Mouse (Mus musculus) heart, postnatal 25 days (tissue): ENCODE measurements around the gene Tmem214. TPM values are rescaled to one million over a fixed set of nuclear protein-coding genes. Genes with fewer than 3 reads are reported as not detected.
A peak's percentile ranks its signal among the peaks of the same experiment; 100 is the strongest.
"Not testable (repeated sequence)": the region's sequence is repeated elsewhere in the genome, so short reads cannot be mapped to it uniquely, and the experiment has no call there.

ENCODE experiments used
- DNase-seq: peaks from one replicate; pipeline ENCODE4 v3.0.0; 2022; ENCODE audit warnings: low spot score
- intact Hi-C: fragments of 180-260 bp; cut with DNase I; formaldehyde crosslinking; loops from one replicate; pipeline ENCODE4 v1.15.1; 2025
- total RNA-seq, 2 experiments: library from RNA; stranded (reverse); gene quantifications; 2 replicates each; pipeline ENCODE4 v1.2.3; 2021

The Tmem214 gene
- total RNA-seq, 2 experiments from 2014 or later = 36.5 to 39.1 TPM

- no peak for DNase-seq
- intact Hi-C loops = loop anchor here (1.0 kb wide), 1 partner anchor 18 kb away; the partner anchor contains the start of gene Agbl5
Measured at GRCm38 (mm10) chr5:30870131-30870406, 2.3 kb downstream of the Tmem214 start.

GRCm38 (mm10) chr5:30872574-30872973 is 4.8 kb downstream of the Tmem214 start:
- no peak for DNase-seq
- intact Hi-C loops = no loop called here

- intact Hi-C loops = no loop called here
- no peak for DNase-seq
Measured at GRCm38 (mm10) chr5:30874365-30874764, 6.6 kb downstream of the Tmem214 start.

GRCm38 (mm10) chr5:30878616-30879015 is 10.8 kb downstream of the Tmem214 start:
- DNase-seq = no peak
- intact Hi-C loops = no loop called here

GRCm38 (mm10) chr5:30879347-30879943 is 11.6 kb downstream of the Tmem214 start:
- DNase-seq = no peak
- intact Hi-C loops = no loop called here

- DNase-seq, intact Hi-C loops: not testable (repeated sequence)
Measured at GRCm38 (mm10) chr5:30881839-30882238, 14.0 kb downstream of the Tmem214 start.

GRCm38 (mm10) chr5:30886209-30886608 is 18.4 kb downstream of the Tmem214 start:
- intact Hi-C loops = no loop called here
- DNase-seq = no peak

GRCm38 (mm10) chr5:30886731-30887130 is 18.9 kb downstream of the Tmem214 start:
- intact Hi-C loops = no loop called here
- DNase-seq = no peak

- DNase-seq = peak; percentile 51
- intact Hi-C loops = no loop called here
Measured at GRCm38 (mm10) chr5:30887331-30887761, 19.5 kb downstream of the Tmem214 start.

- intact Hi-C loops = loop anchor here (1.0 to 2.0 kb wide), 2 partner anchors 18 to 19 kb away; partner anchors contain the start of gene Ost4
- DNase-seq = peak; percentile 86
Measured at GRCm38 (mm10) chr5:30887858-30888336, 20.1 kb downstream of the Tmem214 start.

GRCm38 (mm10) chr5:30888337-30889087 is 20.7 kb downstream of the Tmem214 start, which contains the start of gene Agbl5:
Gene Agbl5, plus strand, starts transcription at chr5:30888694.
- intact Hi-C loops = loop anchor here (1.0 to 2.0 kb wide), 2 partner anchors 18 kb away; partner anchors contain the start of gene Ost4
- peak; percentile 88 for DNase-seq

- no peak for DNase-seq
- intact Hi-C loops = loop anchor here (2.0 kb wide), 1 partner anchor 18 kb away; the partner anchor contains the start of gene Ost4
Measured at GRCm38 (mm10) chr5:30889088-30889754, 21.4 kb downstream of the Tmem214 start.

GRCm38 (mm10) chr5:30890375-30890774 is 22.6 kb downstream of the Tmem214 start:
- intact Hi-C loops = no loop called here
- no peak for DNase-seq

GRCm38 (mm10) chr5:30901860-30902259 is 34.0 kb downstream of the Tmem214 start:
- intact Hi-C loops = no loop called here
- DNase-seq = no peak

GRCm38 (mm10) chr5:30907413-30908059 is 39.7 kb downstream of the Tmem214 start, which contains the start of gene Ost4:
Gene Ost4, minus strand, starts transcription at chr5:30907788.
- intact Hi-C loops = loop anchor here (2.0 kb wide), 1 partner anchor 19 kb away; the partner anchor contains the start of gene Agbl5
- peak; percentile 96 for DNase-seq

GRCm38 (mm10) chr5:30908426-30909299 is 40.9 kb downstream of the Tmem214 start:
- intact Hi-C loops = no loop called here
- peak; percentile 70 for DNase-seq

- no peak for DNase-seq
- intact Hi-C loops = no loop called here
Measured at GRCm38 (mm10) chr5:30909300-30909659, 41.5 kb downstream of the Tmem214 start.

GRCm38 (mm10) chr5:30909863-30910262 is 42.1 kb downstream of the Tmem214 start:
- DNase-seq = no peak
- intact Hi-C loops = no loop called here

GRCm38 (mm10) chr5:30910481-30910880 is 42.7 kb downstream of the Tmem214 start:
- DNase-seq = no peak
- intact Hi-C loops = no loop called here
